In genomic region chr6:144864026-144864425, GRCm38 (mm10) we compare ENCODE assay signal across 28 mouse cellular contexts.
DNase-seq lines count a peak whose midpoint lies in the region; ATAC-seq and TF ChIP-seq lines count a peak whose summit lies in the region.
"Had no signal": no experiment of that assay in that cellular context is flagged by ENCODE, and none has a peak within 500 bp of the region (broad histone marks: within the 10 kb centered on the region; RNA-seq: fewer than 3 reads in every experiment).

No protein-coding gene starts in this region.

- no peaks in the 10 kb centered on the region for H3K36me3 ChIP-seq in forebrain, embryonic 14.5 days (ENCODE audit: control insufficient read depth, insufficient read depth, low read length)
- H3K36me3 ChIP-seq in forebrain, embryonic 16.5 days (ENCODE audit: control insufficient read depth, insufficient read depth): no peaks in the 10 kb centered on the region
- H3K36me3 ChIP-seq in midbrain, embryonic 14.5 days (ENCODE audit: control insufficient read depth, insufficient read depth, low read length): no peaks in the 10 kb centered on the region
- H3K36me3 ChIP-seq in midbrain, postnatal 0 days (ENCODE audit: insufficient read depth, low read length): no peaks in the 10 kb centered on the region
- H3K36me3 ChIP-seq: embryonic facial prominence, embryonic 10.5 days; embryonic facial prominence, embryonic 13.5 days; forebrain, embryonic 12.5 days; heart, embryonic 13.5 days had no signal

- no peaks in the 10 kb centered on the region for H3K27me3 ChIP-seq in forebrain, embryonic 14.5 days (replicated peaks; ENCODE audit: control insufficient read depth, insufficient read depth, low read length)
- H3K27me3 ChIP-seq in forebrain, embryonic 16.5 days (replicated peaks; ENCODE audit: control insufficient read depth, insufficient read depth, low read length): no peaks in the 10 kb centered on the region
- no peaks in the 10 kb centered on the region; the same call in 1 of the 2 replicates for H3K27me3 ChIP-seq in midbrain, embryonic 14.5 days (ENCODE audit: control insufficient read depth, insufficient read depth, low read length)
- no peaks in the 10 kb centered on the region for H3K27me3 ChIP-seq in midbrain, postnatal 0 days (ENCODE audit: insufficient read depth, low read length)
- H3K27me3 ChIP-seq: embryonic facial prominence, embryonic 13.5 days; forebrain, embryonic 12.5 days; heart, embryonic 13.5 days had no signal

- H3K4me2 ChIP-seq in forebrain, embryonic 14.5 days (ENCODE audit: low read length): no peak overlapping the region
- no peak overlapping the region for H3K4me2 ChIP-seq in forebrain, embryonic 16.5 days (ENCODE audit: low read length)
- H3K4me2 ChIP-seq in midbrain, embryonic 14.5 days (ENCODE audit: low read length): no peak overlapping the region
- H3K4me2 ChIP-seq in midbrain, postnatal 0 days (ENCODE audit: low read depth, low read length, poor library complexity, severe bottlenecking): no peak overlapping the region
- H3K4me2 ChIP-seq: embryonic facial prominence, embryonic 13.5 days; forebrain, embryonic 12.5 days; heart, embryonic 13.5 days; hindbrain, embryonic 14.5 days had no signal

- peak; percentile 37 for DNase-seq in forebrain, embryonic 14.5 days (ENCODE audit: low spot score)
- DNase-seq in midbrain, embryonic 14.5 days: peak; percentile 62
- DNase-seq in midbrain, postnatal 0 days (ENCODE audit: low spot score): no peak
- no peak for DNase-seq in right cerebral cortex, adult 2 months (ENCODE audit: low spot score in 2 of 2)
- DNase-seq: adrenal gland, adult 8-10 months; adrenal gland, postnatal 25 days; cerebellum, adult 11 months; cerebellum, adult 2 months; cerebellum, adult 9-11 months; cerebellum, postnatal 25 days; embryo, embryonic 11 days; forebrain, postnatal 0 days; gastrocnemius, adult 2 months; gastrocnemius, postnatal 14 days; heart, adult 18-20 months; heart, postnatal 14 days; heart, postnatal 4 days had no signal

- no peak overlapping the region for H3K4me3 ChIP-seq in forebrain, embryonic 14.5 days (ENCODE audit: low read depth, low read length)
- no peak overlapping the region for H3K4me3 ChIP-seq in forebrain, embryonic 16.5 days (replicated peaks; ENCODE audit: low read length)
- no peak overlapping the region for H3K4me3 ChIP-seq in midbrain, embryonic 14.5 days (replicated peaks; ENCODE audit: low read depth, low read length)
- H3K4me3 ChIP-seq in midbrain, postnatal 0 days (ENCODE audit: low read depth, low read length): no peak overlapping the region
- H3K4me3 ChIP-seq: embryonic facial prominence, embryonic 10.5 days; embryonic facial prominence, embryonic 13.5 days; erythroblast, embryonic 14.5 days; forebrain, embryonic 12.5 days; gastrocnemius, adult 2 months; heart, embryonic 13.5 days had no signal

- no peaks in the 10 kb centered on the region for H3K9me3 ChIP-seq in forebrain, embryonic 14.5 days (replicated peaks; ENCODE audit: control insufficient read depth, low read length)
- H3K9me3 ChIP-seq in forebrain, embryonic 16.5 days (ENCODE audit: control insufficient read depth, low read length): no peaks in the 10 kb centered on the region
- no peaks in the 10 kb centered on the region for H3K9me3 ChIP-seq in midbrain, embryonic 14.5 days (ENCODE audit: control insufficient read depth, low read length)
- H3K9me3 ChIP-seq in midbrain, postnatal 0 days (ENCODE audit: low read length): no peaks in the 10 kb centered on the region
- H3K9me3 ChIP-seq: embryonic facial prominence, embryonic 10.5 days; embryonic facial prominence, embryonic 13.5 days; forebrain, embryonic 12.5 days; heart, embryonic 13.5 days had no signal

- H3K27ac ChIP-seq in forebrain, embryonic 14.5 days (ENCODE audit: low read depth, low read length): no peak overlapping the region
- H3K27ac ChIP-seq in forebrain, embryonic 16.5 days (ENCODE audit: low read length): no peak overlapping the region
- no peak overlapping the region for H3K27ac ChIP-seq in midbrain, embryonic 14.5 days (replicated peaks; ENCODE audit: low read depth, low read length)
- H3K27ac ChIP-seq in midbrain, postnatal 0 days (ENCODE audit: low read depth, low read length): no peak overlapping the region
- H3K27ac ChIP-seq: embryonic facial prominence, embryonic 10.5 days; embryonic facial prominence, embryonic 13.5 days; forebrain, embryonic 12.5 days; gastrocnemius, adult 2 months; heart, embryonic 13.5 days; hindbrain, embryonic 14.5 days; hindbrain, postnatal 0 days had no signal

- H3K9ac ChIP-seq in forebrain, embryonic 14.5 days (ENCODE audit: low read length): no peak overlapping the region
- H3K9ac ChIP-seq in forebrain, embryonic 16.5 days (replicated peaks; ENCODE audit: low read depth, low read length): no peak overlapping the region
- no peak overlapping the region for H3K9ac ChIP-seq in midbrain, embryonic 14.5 days (replicated peaks; ENCODE audit: low read length)
- no peak overlapping the region for H3K9ac ChIP-seq in midbrain, postnatal 0 days (replicated peaks; ENCODE audit: low read length, poor library complexity, severe bottlenecking)
- H3K9ac ChIP-seq: embryonic facial prominence, embryonic 13.5 days; forebrain, embryonic 12.5 days; forebrain, postnatal 0 days; heart, embryonic 13.5 days; hindbrain, embryonic 14.5 days had no signal

- 0 out of 2 replicates have a peak, but pooled peaks cover 6% of the 10 kb centered on the region for H3K4me1 ChIP-seq in forebrain, embryonic 14.5 days (ENCODE audit: control insufficient read depth, insufficient read depth, low read length)
- peaks cover 4% of the 10 kb centered on the region; the same call in 1 of the 2 replicates for H3K4me1 ChIP-seq in forebrain, embryonic 16.5 days (replicated peaks; ENCODE audit: control insufficient read depth, insufficient read depth, low read length)
- peaks cover 14% of the 10 kb centered on the region; the same call in 1 of the 2 replicates for H3K4me1 ChIP-seq in midbrain, embryonic 14.5 days (ENCODE audit: control insufficient read depth, insufficient read depth, low read length)
- H3K4me1 ChIP-seq in midbrain, postnatal 0 days (ENCODE audit: insufficient read depth, low read length): no peaks in the 10 kb centered on the region; the same call in 1 of the 2 replicates
- H3K4me1 ChIP-seq: embryonic facial prominence, embryonic 13.5 days; heart, embryonic 13.5 days had no signal

- 28% methylated on average over 6 of the region's 6 CpGs for WGBS in forebrain, embryonic 14.5 days
- 34% methylated on average over 6 of the region's 6 CpGs for WGBS in forebrain, embryonic 16.5 days
- 37% methylated on average over 6 of the region's 6 CpGs for WGBS in midbrain, embryonic 14.5 days
- 40% methylated on average over 6 of the region's 6 CpGs for WGBS in midbrain, postnatal 0 days

- no peak for TF ChIP-seq CTCF in midbrain, postnatal 0 days (IDR thresholded peaks at IDR 0.05)

- ATAC-seq in forebrain, embryonic 14.5 days: no peak
- no peak for ATAC-seq in forebrain, embryonic 16.5 days
- ATAC-seq in midbrain, embryonic 14.5 days (ENCODE audit: low FRiP score, low TSS enrichment): no peak
- no peak for ATAC-seq in midbrain, postnatal 0 days (ENCODE audit: low FRiP score)
- ATAC-seq in common myeloid progenitor, adult 5-6 weeks (replicated peaks; ENCODE audit: low read depth, poor library complexity, severe bottlenecking): peak; percentile 25; the same call in 1 of the 2 replicates
- ATAC-seq: activated CD4-positive, CD25-positive, alpha-beta regulatory T cell, adult 4 months; forebrain, postnatal 0 days; hindbrain, postnatal 0 days; inflammation-experienced regulatory T-cells, adult 6 months had no signal

Comparison
In these comparisons a context has a peak if more than half of its experiments do, and no peak if none do; other contexts are left out.
1. DNase-seq: peak in forebrain, embryonic 14.5 days (single experiment) and midbrain, embryonic 14.5 days (single experiment); none in midbrain, postnatal 0 days (single experiment) and right cerebral cortex, adult 2 months (0 of 2).